Mouse (Mus musculus) intestine, embryonic 16.5 days (tissue): ENCODE measurements at regions not wholly inside any gene's neighbourhood (a gene's known extent, or its start where the extent isn't known, plus 50 kb on each side); places are given as distances from the start of the nearest gene placed in this dataset.

ENCODE experiments used
- ATAC-seq: fragments of 200-750 bp; cut with Nextera tagmentation; 2 replicates; pipeline ENCODE4 v1.8.0; 2017; ENCODE audit warnings: moderate TSS enrichment, moderate library complexity
- H3K27ac ChIP-seq: fragments of 300-500 bp; sonication (generic); 2 replicates; pipeline ENCODE4 v1.5.1; 2014; ENCODE audit warnings: mild to moderate bottlenecking, low read length
- H3K27me3 ChIP-seq: fragments of 300-500 bp; sonication (generic); replicated peaks from 2 replicates; pipeline ENCODE4 v1.6.1; 2014; ENCODE audit warnings: low read length, control low read depth, mixed read lengths; ENCODE audit not compliant: control insufficient read depth, insufficient read depth
- H3K36me3 ChIP-seq: fragments of 300-500 bp; sonication (generic); 2 replicates; pipeline ENCODE4 v1.6.1; 2014; ENCODE audit warnings: low read length, control low read depth; ENCODE audit not compliant: control insufficient read depth, insufficient read depth
- H3K4me1 ChIP-seq: fragments of 300-500 bp; sonication (generic); 2 replicates; pipeline ENCODE4 v1.6.1; 2014; ENCODE audit warnings: low read length, control low read depth, mixed read lengths; ENCODE audit not compliant: control insufficient read depth, insufficient read depth
- H3K4me2 ChIP-seq: fragments of 300-500 bp; sonication (generic); 2 replicates; pipeline ENCODE4 v1.6.1; 2014; ENCODE audit warnings: low read depth, low read length, control low read depth
- H3K4me3 ChIP-seq: fragments of 300-500 bp; sonication (generic); 2 replicates; pipeline ENCODE4 v1.5.1; 2014; ENCODE audit warnings: mild to moderate bottlenecking, low read length
- H3K9ac ChIP-seq: fragments of 300-500 bp; sonication (generic); 2 replicates; pipeline ENCODE4 v1.6.1; 2014; ENCODE audit warnings: low read depth, low read length
- H3K9me3 ChIP-seq: fragments of 300-500 bp; sonication (generic); 2 replicates; pipeline ENCODE4 v1.6.1; 2016; ENCODE audit warnings: low read length, control low read depth; ENCODE audit not compliant: control insufficient read depth
- WGBS: fragments of 180-500 bp; shearing (Covaris S2); extraction: QIAGEN DNeasy Blood & Tissue Kit; methylation state at CpG from one replicate; pipeline ENCODE4 v1.1.7; 2014; 5-methylcytosine and 5-hydroxymethylcytosine counted together

DNA sequence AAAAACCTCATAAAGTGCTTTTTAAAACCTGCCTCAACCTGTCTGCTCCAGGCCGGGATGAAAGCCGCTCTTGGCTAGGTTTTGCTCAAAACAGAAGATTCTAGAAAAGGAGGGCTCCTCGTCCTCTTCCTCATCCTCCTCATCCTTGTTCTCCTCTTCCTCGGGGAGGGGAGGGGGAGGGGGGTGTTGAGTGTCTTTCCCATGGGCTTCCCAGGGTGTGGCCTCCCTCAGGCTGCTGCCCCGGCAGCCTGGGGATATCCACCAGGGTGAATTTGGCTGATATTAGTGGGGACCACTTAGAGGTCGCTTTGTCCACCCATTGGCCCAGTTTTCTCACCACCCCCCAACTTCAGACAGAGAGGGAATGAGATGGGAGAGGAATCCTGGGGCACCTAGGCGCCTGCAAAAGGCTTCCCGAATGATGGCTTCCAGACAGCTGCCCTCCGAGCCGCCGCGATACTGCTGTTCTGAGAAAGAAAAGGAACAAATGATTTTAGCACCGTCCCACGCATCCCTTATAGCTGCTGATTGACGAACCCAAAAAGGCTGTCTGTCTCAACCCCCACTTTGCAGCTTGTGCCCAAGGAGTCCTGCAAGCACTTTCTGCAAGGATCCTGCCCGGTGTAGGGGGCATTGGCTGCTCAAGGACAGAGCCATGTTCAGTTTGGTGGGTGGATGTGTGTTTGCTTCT, 115.5 kb downstream of the 2410131K14Rik start:
- no peaks in the 10 kb centered on the region for H3K36me3 ChIP-seq
- no peak overlapping the region for H3K9ac ChIP-seq
- H3K27ac ChIP-seq, result no peak overlapping the region
- ATAC-seq, result no peak
- H3K4me2 ChIP-seq, result no peak overlapping the region
- no peak overlapping the region for H3K4me3 ChIP-seq
- H3K9me3 ChIP-seq, result no peaks in the 10 kb centered on the region
- 0 out of 2 replicates have a peak, but pooled peaks cover 3% of the 10 kb centered on the region for H3K4me1 ChIP-seq
- H3K27me3 ChIP-seq, result no peaks in the 10 kb centered on the region
- WGBS, result 67% methylated on average over 16 of the region's 16 CpGs

DNA sequence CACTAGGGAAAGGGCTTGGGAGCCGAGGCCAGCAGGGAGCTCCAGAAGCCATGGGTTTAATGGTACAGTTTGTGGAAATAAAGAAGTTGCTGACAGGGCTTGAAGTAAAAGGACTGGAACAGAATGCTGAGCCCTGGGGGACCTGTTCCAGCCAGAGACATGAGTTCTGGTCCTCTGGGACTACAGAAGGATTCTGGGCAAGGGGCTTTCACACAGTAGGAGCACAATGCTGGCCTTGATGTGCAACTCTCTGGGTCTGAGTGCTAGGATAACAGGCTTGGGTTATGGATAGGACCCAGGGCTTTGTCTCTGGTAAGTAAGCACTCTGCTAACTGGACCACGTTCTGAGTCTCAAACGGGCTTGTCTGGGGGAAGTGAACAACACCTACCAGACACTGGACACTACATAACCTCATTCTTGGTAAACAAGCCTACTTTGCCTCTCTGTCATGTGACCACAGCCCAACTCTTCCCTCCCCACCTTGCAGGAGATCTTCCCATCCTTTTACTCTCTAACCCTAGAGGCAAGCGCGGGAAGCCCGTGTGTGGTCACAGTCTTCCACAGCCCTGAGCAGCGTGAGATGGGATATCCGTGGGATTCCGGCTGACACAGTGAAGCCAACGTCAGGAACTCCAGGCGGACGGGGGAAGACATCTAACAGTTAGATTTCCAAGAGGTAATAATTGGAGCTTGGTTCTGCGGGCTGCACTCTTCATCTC, 116.3 kb downstream of the 2410131K14Rik start:
- ATAC-seq, result no peak
- no peaks in the 10 kb centered on the region for H3K36me3 ChIP-seq

DNA sequence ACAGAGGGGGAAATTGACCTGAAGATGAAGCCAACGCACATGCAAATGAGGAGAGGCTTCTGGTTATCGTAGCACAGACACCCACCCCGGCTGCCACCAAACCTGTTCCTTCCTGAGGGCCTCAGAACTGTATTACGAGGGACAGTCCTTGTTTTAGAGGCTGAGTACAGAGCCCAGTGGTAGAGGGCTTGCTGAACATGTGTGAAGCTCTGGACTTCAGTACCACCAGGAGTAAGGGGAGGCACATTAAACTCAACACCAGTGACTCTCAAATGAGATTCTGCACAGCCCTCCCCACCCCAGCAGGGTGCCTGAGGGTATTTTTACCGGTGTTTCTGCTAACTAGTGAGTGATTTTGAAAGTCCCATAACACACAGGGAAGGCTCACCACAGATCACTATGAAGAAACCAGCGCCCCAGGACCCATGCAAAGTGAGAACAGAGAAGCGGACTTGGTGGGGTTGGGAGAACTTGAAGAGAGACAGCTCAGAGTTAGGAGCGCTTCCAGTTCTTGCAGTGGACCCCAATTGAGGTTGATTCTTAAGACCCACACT, 116.9 kb downstream of the 2410131K14Rik start:
- Histone ChIP-seq H3K27me3 (no peaks in the 10 kb centered on the region), H3K36me3 (no peaks in the 10 kb centered on the region), H3K4me3 (no peak overlapping the region), H3K4me1 (0 out of 2 replicates have a peak, but pooled peaks cover 3% of the 10 kb centered on the region), H3K9ac (no peak overlapping the region), H3K4me2 (no peak overlapping the region), H3K9me3 (no peaks in the 10 kb centered on the region), H3K27ac (no peak overlapping the region)
- ATAC-seq, result no peak
- 67% methylated on average over 8 of the region's 8 CpGs for WGBS

More for the DNA sequence above, 116.3 kb downstream of the 2410131K14Rik start:
- 73% methylated on average over 13 of the region's 13 CpGs for WGBS
- Histone ChIP-seq H3K27me3 (no peaks in the 10 kb centered on the region), H3K9ac (no peak overlapping the region), H3K4me1 (0 out of 2 replicates have a peak, but pooled peaks cover 3% of the 10 kb centered on the region), H3K9me3 (no peaks in the 10 kb centered on the region), H3K4me2 (no peak overlapping the region), H3K27ac (no peak overlapping the region), H3K4me3 (no peak overlapping the region)

DNA sequence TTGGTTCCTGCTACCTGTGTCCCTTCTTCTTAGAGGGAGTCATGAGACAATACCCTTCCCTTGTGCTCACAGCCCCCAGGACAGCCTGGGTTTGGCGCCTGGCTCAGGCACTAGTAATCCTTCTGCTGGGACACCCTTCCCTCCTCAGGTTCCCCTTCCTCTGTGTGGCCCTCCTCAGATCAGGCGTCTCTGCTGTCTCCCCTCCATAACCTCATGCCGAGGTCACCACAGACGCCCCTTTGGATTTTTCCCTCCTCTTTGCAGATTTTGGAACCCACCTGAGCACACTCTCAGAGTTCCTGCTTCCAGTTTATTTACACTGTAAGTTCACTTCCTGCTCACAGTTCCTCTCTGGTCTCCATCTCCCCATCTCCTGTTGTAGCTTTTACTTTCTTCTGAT, 117.7 kb downstream of the 2410131K14Rik start:
- no peak overlapping the region for H3K4me3 ChIP-seq
- H3K9ac ChIP-seq, result no peak overlapping the region
- H3K4me1 ChIP-seq, result 0 out of 2 replicates have a peak, but pooled peaks cover 3% of the 10 kb centered on the region
- ATAC-seq, result no peak
- H3K36me3 ChIP-seq, result no peaks in the 10 kb centered on the region
- H3K4me2 ChIP-seq, result no peak overlapping the region
- H3K9me3 ChIP-seq, result no peaks in the 10 kb centered on the region
- no peak overlapping the region for H3K27ac ChIP-seq
- H3K27me3 ChIP-seq, result no peaks in the 10 kb centered on the region
- 67% methylated on average over 4 of the region's 4 CpGs for whole genome bisulfite sequencing

DNA sequence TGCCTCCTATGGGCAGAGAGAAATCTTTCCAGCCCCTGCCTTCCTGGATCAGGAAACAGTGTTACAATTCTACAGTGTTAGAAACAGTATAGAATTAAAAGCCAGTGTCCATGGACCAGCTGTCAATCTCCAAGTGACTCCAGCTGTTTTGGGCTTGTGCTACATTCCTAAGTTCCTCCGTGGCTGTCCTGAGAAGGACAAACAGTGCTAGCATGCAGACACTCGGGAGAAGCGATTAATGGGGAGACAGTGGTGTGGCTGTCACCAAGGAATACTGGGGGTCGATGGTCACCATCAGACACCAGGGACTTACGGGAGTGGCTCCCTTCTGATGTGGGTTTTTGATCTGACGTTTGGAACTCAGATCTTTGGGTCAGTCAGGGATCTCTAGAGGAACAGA, 118.1 kb downstream of the 2410131K14Rik start:
- H3K4me2 ChIP-seq, result no peak overlapping the region
- 0 out of 2 replicates have a peak, but pooled peaks cover 3% of the 10 kb centered on the region for H3K4me1 ChIP-seq
- no peak overlapping the region for H3K9ac ChIP-seq
- H3K9me3 ChIP-seq, result no peaks in the 10 kb centered on the region
- ATAC-seq, result no peak
- no peak overlapping the region for H3K4me3 ChIP-seq
- WGBS, result 54% methylated on average over 6 of the region's 6 CpGs
- H3K27me3 ChIP-seq, result no peaks in the 10 kb centered on the region
- H3K36me3 ChIP-seq, result no peaks in the 10 kb centered on the region
- H3K27ac ChIP-seq, result no peak overlapping the region

DNA sequence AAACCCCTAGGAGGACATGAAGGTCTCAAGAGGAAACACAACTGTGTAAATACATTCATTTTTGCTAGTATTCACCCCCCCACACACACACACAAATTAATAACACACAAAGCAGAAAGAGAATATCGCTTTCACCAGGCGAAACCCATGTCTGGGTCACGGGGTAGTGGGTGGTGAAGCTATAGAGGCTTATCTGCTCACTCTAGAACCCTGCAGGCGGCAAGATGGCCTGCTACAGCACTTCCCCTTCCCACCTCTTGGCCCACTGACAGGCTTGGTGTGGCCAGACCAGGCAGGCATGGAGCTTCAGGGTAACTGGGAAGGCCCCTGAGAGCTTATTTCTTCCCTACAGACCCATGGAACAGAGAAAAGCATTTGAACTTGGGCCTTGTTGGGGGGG, 119.6 kb downstream of the 2410131K14Rik start:
- no peaks in the 10 kb centered on the region for H3K9me3 ChIP-seq
- H3K4me3 ChIP-seq, result no peak overlapping the region
- no peaks in the 10 kb centered on the region; the same call in 1 of the 2 replicates for H3K27me3 ChIP-seq
- H3K27ac ChIP-seq, result no peak overlapping the region
- ATAC-seq, result no peak
- H3K4me2 ChIP-seq, result no peak overlapping the region
- no peak overlapping the region for H3K9ac ChIP-seq
- 96% methylated on average over 4 of the region's 4 CpGs for WGBS
- no peaks in the 10 kb centered on the region for H3K36me3 ChIP-seq
- 0 out of 2 replicates have a peak, but pooled peaks cover 3% of the 10 kb centered on the region for H3K4me1 ChIP-seq

DNA sequence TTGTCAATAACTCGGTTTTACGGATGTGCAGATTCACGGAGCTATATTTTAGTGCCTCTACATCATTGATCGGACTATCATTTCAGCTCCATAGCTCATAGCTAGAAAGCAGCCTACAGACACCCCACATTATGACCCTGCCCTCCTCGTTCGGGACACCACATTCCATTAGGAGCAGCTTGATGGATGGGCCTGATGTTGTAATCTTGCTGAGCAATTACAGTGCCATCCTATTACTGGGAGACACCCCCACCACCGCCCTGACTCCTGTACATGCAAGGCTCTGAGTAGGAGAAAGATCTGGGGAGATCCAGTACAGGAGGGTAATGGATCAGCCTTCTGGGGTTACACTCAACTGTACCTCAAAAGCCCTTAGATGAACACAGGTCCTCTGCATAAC, 120.2 kb downstream of the 2410131K14Rik start:
- Histone ChIP-seq H3K36me3 (no peaks in the 10 kb centered on the region), H3K27ac (no peak overlapping the region), H3K9ac (no peak overlapping the region), H3K4me2 (no peak overlapping the region), H3K27me3 (no peaks in the 10 kb centered on the region; the same call in 1 of the 2 replicates), H3K4me3 (no peak overlapping the region), H3K4me1 (0 out of 2 replicates have a peak, but pooled peaks cover 3% of the 10 kb centered on the region), H3K9me3 (no peaks in the 10 kb centered on the region)
- no peak for ATAC-seq
- WGBS, result 70% methylated on average over 7 of the region's 7 CpGs

DNA sequence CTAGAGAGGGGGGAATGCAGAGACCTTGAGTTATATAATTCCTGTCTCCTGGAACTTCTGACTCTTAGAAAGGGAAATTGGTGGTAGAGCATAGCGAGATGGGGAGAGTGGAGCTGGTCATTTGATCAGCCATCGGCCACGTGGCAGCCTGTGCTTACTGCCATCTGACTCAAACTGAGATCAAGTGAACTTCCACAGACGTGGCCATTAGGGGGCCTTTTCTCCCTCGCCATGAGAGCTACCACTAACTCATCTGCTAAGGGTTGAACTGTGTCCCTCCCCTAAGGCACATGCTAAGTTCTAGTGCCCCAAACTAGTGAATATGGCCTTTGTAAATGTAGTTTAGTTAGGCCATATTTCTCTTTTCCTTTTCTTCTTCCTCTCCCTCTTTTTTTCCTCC, 120.6 kb downstream of the 2410131K14Rik start:
- Histone ChIP-seq H3K36me3 (no peaks in the 10 kb centered on the region), H3K27me3 (no peaks in the 10 kb centered on the region; the same call in 1 of the 2 replicates), H3K9me3 (no peaks in the 10 kb centered on the region), H3K4me2 (no peak overlapping the region), H3K27ac (no peak overlapping the region), H3K4me3 (no peak overlapping the region), H3K4me1 (0 out of 2 replicates have a peak, but pooled peaks cover 3% of the 10 kb centered on the region), H3K9ac (no peak overlapping the region)
- ATAC-seq, result no peak
- 33% methylated on average over 5 of the region's 5 CpGs for WGBS

DNA sequence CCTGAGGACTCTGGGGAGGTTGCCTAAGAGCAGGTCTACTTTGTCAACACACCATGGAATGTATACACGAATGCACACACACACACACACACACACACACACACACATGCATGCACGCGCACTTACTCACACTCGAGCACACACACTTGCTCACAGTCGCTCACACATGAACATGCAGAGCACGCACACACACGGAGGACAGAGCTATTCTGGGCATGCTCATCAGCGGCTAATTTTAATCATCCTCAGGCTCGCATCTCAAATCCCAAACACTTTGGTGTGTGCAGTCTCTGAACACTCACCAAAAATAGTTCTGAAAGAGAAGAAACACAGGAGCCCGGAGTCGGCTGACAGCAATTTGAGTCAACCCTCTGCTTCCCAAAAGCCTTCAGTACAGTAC, 122.0 kb downstream of the 2410131K14Rik start:
- H3K9me3 ChIP-seq, result no peaks in the 10 kb centered on the region
- no peak for ATAC-seq
- 0 out of 2 replicates have a peak, but pooled peaks cover 3% of the 10 kb centered on the region for H3K4me1 ChIP-seq
- no peak overlapping the region for H3K9ac ChIP-seq
- H3K4me2 ChIP-seq, result no peak overlapping the region
- no peaks in the 10 kb centered on the region for H3K36me3 ChIP-seq
- no peak overlapping the region for H3K27ac ChIP-seq
- H3K27me3 ChIP-seq, result no peaks in the 10 kb centered on the region; the same call in 1 of the 2 replicates
- 80% methylated on average over 11 of the region's 11 CpGs for WGBS
- H3K4me3 ChIP-seq, result no peak overlapping the region
